Mouse (Mus musculus): ENCODE results near the gene Casz1. TPM values are rescaled to one million over a fixed set of nuclear protein-coding genes. Genes with fewer than 3 reads are reported as not detected.

Casz1 gene
- total and polyA plus RNA-seq, 3 experiments, result 0.02 to 0.27 TPM; not detected in 1

DNA sequence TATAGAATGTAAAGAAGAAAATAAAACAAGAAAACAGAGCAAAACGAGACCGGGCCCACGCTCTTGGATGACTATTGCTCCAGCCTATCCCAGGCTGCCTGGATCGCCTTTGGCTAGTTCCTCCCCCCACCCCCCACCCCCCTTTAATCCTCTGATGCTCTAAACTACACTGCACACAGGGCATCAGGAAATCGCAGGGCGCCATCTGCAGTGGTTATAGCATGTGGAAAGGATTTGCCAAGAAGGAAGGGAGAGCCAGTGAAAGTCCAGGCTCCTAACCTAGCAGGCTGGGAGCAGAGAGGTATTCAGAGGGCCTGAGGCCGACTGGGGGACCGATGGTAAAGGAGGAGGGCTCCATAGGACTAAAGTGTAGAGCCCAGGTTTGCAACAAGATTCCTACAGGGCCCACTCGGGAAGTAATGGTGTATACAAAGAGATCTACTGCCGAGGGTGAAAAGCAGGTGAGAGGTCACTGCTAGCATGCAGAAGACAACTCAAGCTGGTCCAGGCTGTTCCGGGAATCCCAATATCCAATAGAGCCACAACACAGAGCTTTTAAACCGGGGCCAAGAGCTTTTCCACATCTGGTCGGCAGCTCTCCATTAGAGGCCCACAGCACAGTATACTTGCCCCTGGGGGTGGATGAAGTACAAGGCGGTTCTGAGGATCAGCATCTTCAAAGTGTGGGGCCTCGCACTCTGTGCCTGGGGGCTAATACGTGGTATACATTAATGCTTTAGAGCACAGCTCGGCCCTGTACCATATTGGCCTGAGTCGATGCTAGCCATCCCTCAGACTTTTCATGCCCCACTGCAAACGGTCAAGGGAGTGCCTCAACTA is 180.7 kb downstream of the Casz1 start:
- DNase-seq (ENCODE audit: low spot score) (no peak), ATAC-seq (ENCODE audit: extremely low read depth, insufficient number of reproducible peaks, low FRiP score, poor library complexity, severe bottlenecking) (no peak)
- Histone ChIP-seq H3K27me3 (ENCODE audit: insufficient read depth, low read length) (no peaks in the 10 kb centered on the region), H3K36me3 (replicated peaks) (peaks cover 71% of the 10 kb centered on the region), H3K4me3 (ENCODE audit: low read depth, low read length) (no peak overlapping the region), H3K4me1 (ENCODE audit: insufficient read depth, low read depth, low read length) (no peaks in the 10 kb centered on the region), H3K9me3 (replicated peaks) (no peaks in the 10 kb centered on the region)
- TF ChIP-seq GATA2 (IDR thresholded peaks at IDR 0.05; ENCODE audit: borderline replicate concordance, low read depth, low read length), result no peak
- no peak for TF ChIP-seq TAL1 (conservative IDR thresholded peaks at IDR 0.05; ENCODE audit: low read depth, low read length)
- TF ChIP-seq POLR2AphosphoS5 (IDR thresholded peaks at IDR 0.05; ENCODE audit: insufficient replicate concordance, low read depth, low read length), result no peak

DNA sequence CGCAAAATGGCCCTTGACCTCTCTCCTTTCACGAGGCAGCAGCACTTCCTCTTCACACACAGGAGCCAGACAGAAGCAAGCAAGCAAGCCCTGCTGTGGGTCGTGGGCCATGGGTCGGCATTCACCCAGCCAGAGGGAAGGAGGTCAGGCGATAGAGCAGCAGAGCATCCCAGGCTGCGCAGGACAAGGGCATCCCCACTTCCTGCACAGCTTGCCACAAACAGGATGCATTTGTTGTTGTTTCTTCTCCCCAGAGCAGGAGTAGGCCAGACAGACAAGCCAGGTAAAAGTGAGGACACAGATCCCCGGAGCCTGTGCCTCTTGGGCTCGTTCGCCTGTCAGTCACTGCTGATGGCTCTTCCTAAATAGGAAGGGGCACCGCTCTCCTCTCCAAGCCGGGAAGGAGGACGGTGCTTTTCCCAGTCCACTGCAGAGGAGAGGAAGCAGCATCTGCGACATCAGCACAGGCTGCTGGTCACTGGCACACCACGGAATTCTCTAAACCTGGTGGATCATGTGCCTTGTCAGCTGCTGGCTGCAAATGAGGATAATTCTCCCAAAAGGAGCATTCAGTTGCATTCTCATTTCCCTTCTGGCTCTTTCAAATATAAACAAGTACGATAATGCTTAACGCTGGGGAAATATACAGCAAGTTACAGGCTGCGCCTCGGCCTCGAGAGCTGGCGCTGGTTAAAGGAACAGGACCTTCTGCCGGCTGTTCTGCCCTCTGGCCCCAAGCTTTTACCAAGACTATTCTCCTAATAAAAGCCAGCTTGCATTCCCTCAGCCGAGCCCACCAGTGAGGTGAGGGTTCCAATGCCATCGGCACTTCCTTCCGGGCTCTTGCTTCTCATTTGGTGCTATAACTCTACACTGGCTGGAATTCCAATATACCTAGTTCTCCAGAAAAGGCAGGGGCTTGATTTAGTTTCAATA is 181.6 kb downstream of the Casz1 start:
- Histone ChIP-seq H3K36me3 (replicated peaks) (peaks cover 70% of the 10 kb centered on the region), H3K27me3 (ENCODE audit: insufficient read depth, low read length) (no peaks in the 10 kb centered on the region), H3K4me1 (ENCODE audit: insufficient read depth, low read depth, low read length) (no peaks in the 10 kb centered on the region), H3K4me3 (ENCODE audit: low read depth, low read length) (no peak overlapping the region), H3K9me3 (replicated peaks) (no peaks in the 10 kb centered on the region)
- TF ChIP-seq GATA2 (IDR thresholded peaks at IDR 0.05; ENCODE audit: borderline replicate concordance, low read depth, low read length), result no peak
- TF ChIP-seq CTCF (IDR thresholded peaks at IDR 0.05; ENCODE audit: low read depth, low read length), result no peak
- TF ChIP-seq TAL1 (conservative IDR thresholded peaks at IDR 0.05; ENCODE audit: low read depth, low read length), result no peak
- no peak for TF ChIP-seq POLR2AphosphoS5 (IDR thresholded peaks at IDR 0.05; ENCODE audit: insufficient replicate concordance, low read depth, low read length)
- TF ChIP-seq GATA1 (IDR thresholded peaks at IDR 0.05; ENCODE audit: borderline replicate concordance, low read length), result no peak
- DNase-seq (ENCODE audit: low spot score) (no peak), ATAC-seq (ENCODE audit: extremely low read depth, insufficient number of reproducible peaks, low FRiP score, poor library complexity, severe bottlenecking) (no peak)

DNA sequence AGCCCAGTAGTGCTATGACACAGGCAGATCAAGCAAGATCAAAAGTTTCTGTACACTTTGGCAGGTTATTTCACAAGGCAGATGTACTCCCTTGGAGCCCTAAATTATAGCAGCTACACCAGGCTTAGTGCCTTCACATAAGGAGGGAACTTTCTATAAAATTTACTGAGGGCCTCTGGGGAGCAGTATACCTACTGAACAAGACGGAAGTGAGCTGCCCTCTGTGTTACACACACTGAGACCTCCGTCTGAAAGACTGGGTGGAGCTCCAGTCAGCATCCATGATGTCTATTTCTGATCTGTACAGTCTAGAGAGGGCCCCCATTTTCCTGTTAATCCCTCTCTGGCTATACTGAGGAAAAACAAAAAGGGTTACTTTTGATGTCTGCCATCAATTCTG is 185.8 kb downstream of the Casz1 start:
- ATAC-seq (ENCODE audit: extremely low read depth, insufficient number of reproducible peaks, low FRiP score, poor library complexity, severe bottlenecking), result no peak

DNA sequence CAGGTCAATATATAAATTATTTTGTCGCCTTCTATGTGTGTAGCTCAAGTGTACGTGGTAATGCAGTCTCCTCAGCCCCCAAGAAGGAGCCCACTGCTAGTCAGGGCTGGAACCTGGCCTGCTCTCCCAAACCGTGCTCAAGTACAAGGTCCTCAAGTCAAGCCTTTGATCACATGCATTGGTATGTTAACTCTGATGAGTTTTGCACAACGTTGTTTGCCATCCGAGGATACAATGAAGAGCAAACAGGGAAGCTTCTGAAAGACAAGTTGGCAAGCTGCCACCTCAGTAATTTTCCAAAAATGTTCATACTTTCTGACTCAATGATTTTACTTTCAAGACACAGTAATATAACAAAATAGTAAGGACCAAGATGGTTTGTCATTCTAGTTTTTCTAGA is 189.7 kb downstream of the Casz1 start:
- DNase-seq (ENCODE audit: low spot score), result no peak
- TF ChIP-seq CTCF (IDR thresholded peaks at IDR 0.05; ENCODE audit: low read depth, low read length) (no peak), GATA2 (IDR thresholded peaks at IDR 0.05; ENCODE audit: borderline replicate concordance, low read depth, low read length) (no peak), POLR2AphosphoS5 (IDR thresholded peaks at IDR 0.05; ENCODE audit: insufficient replicate concordance, low read depth, low read length) (no peak), GATA1 (IDR thresholded peaks at IDR 0.05; ENCODE audit: borderline replicate concordance, low read length) (no peak), TAL1 (conservative IDR thresholded peaks at IDR 0.05; ENCODE audit: low read depth, low read length) (no peak)
- peaks cover 53% of the 10 kb centered on the region for H3K36me3 ChIP-seq (replicated peaks)
- H3K27me3 ChIP-seq (ENCODE audit: insufficient read depth, low read length), result no peaks in the 10 kb centered on the region
- no peak overlapping the region for H3K4me3 ChIP-seq (ENCODE audit: low read depth, low read length)
- ATAC-seq (ENCODE audit: extremely low read depth, insufficient number of reproducible peaks, low FRiP score, poor library complexity, severe bottlenecking), result no peak
- 0 out of 2 replicates have a peak, but pooled peaks cover 5% of the 10 kb centered on the region for H3K4me1 ChIP-seq (ENCODE audit: insufficient read depth, low read depth, low read length)
- H3K9me3 ChIP-seq (replicated peaks), result no peaks in the 10 kb centered on the region

More for the DNA sequence above, 185.8 kb downstream of the Casz1 start:
- H3K27me3 ChIP-seq (ENCODE audit: insufficient read depth, low read length), result no peaks in the 10 kb centered on the region
- H3K36me3 ChIP-seq (replicated peaks), result peaks cover 53% of the 10 kb centered on the region
- H3K4me1 ChIP-seq (ENCODE audit: insufficient read depth, low read depth, low read length), result no peaks in the 10 kb centered on the region
- no peak for DNase-seq (ENCODE audit: low spot score)
- no peak overlapping the region for H3K4me3 ChIP-seq (ENCODE audit: low read depth, low read length)
- TF ChIP-seq CTCF (IDR thresholded peaks at IDR 0.05; ENCODE audit: low read depth, low read length), result no peak
- no peak for TF ChIP-seq GATA1 (IDR thresholded peaks at IDR 0.05; ENCODE audit: borderline replicate concordance, low read length)
- TF ChIP-seq TAL1 (conservative IDR thresholded peaks at IDR 0.05; ENCODE audit: low read depth, low read length), result no peak
- no peak for TF ChIP-seq GATA2 (IDR thresholded peaks at IDR 0.05; ENCODE audit: borderline replicate concordance, low read depth, low read length)
- TF ChIP-seq POLR2AphosphoS5 (IDR thresholded peaks at IDR 0.05; ENCODE audit: insufficient replicate concordance, low read depth, low read length), result no peak
- H3K9me3 ChIP-seq (replicated peaks), result no peaks in the 10 kb centered on the region

DNA sequence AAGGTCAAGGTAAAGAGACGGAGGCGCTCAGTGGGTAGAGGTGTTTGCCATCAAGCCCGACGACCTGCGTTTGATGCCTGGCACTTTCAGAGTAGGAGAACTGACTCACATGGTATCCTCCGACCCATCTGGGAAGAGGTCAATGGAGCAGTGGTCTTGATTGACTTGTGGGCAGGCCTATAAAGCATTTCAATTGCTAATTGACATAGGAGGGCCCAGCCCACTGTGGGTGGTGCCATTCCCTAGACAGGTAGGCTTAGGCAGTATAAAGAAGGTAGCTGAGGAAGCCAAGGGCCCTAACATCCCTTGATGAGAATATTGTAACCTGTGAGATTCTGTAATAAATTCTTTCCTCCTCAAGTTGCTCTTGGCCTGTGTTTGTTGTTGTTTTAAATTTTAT is 196.5 kb downstream of the Casz1 start:
- Histone ChIP-seq H3K4me1 (ENCODE audit: insufficient read depth, low read depth, low read length) (0 out of 2 replicates have a peak, but pooled peaks cover 5% of the 10 kb centered on the region), H3K36me3 (replicated peaks) (peaks cover 51% of the 10 kb centered on the region), H3K9me3 (replicated peaks) (no peaks in the 10 kb centered on the region), H3K27me3 (ENCODE audit: insufficient read depth, low read length) (no peaks in the 10 kb centered on the region), H3K4me3 (ENCODE audit: low read depth, low read length) (no peak overlapping the region)
- no peak for TF ChIP-seq GATA1 (IDR thresholded peaks at IDR 0.05; ENCODE audit: borderline replicate concordance, low read length)
- TF ChIP-seq POLR2AphosphoS5 (IDR thresholded peaks at IDR 0.05; ENCODE audit: insufficient replicate concordance, low read depth, low read length), result no peak
- TF ChIP-seq TAL1 (conservative IDR thresholded peaks at IDR 0.05; ENCODE audit: low read depth, low read length), result no peak
- TF ChIP-seq CTCF (IDR thresholded peaks at IDR 0.05; ENCODE audit: low read depth, low read length), result no peak
- no peak for TF ChIP-seq GATA2 (IDR thresholded peaks at IDR 0.05; ENCODE audit: borderline replicate concordance, low read depth, low read length)
- no peak for ATAC-seq (ENCODE audit: extremely low read depth, insufficient number of reproducible peaks, low FRiP score, poor library complexity, severe bottlenecking)
- no peak for DNase-seq (ENCODE audit: low spot score)

DNA sequence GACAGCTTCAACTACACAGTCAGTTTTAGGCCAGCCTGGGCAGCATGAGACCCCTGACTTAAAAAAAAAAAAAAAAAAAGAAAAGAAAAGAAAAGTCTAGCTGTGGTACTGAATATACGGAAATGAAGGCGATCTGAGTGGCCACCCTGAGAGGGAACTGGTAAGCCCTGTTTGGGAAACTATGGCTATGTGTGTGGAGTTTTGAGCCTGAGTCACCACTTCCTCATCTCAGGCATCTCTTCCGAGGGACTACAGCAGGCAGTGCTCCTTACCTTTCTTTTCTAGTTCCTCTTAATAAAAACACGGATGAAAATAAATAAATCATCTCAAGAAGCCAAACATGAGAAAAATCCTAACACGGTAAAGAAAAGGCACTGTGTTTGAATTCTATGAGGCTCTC is 197.3 kb downstream of the Casz1 start:
- Histone ChIP-seq H3K36me3 (replicated peaks) (peaks cover 53% of the 10 kb centered on the region), H3K4me1 (ENCODE audit: insufficient read depth, low read depth, low read length) (peaks cover 5% of the 10 kb centered on the region; the same call in 1 of the 2 replicates), H3K27me3 (ENCODE audit: insufficient read depth, low read length) (no peaks in the 10 kb centered on the region), H3K9me3 (replicated peaks) (peaks cover 5% of the 10 kb centered on the region), H3K4me3 (ENCODE audit: low read depth, low read length) (no peak overlapping the region)
- no peak for TF ChIP-seq GATA1 (IDR thresholded peaks at IDR 0.05; ENCODE audit: borderline replicate concordance, low read length)
- TF ChIP-seq CTCF (IDR thresholded peaks at IDR 0.05; ENCODE audit: low read depth, low read length), result no peak
- no peak for TF ChIP-seq GATA2 (IDR thresholded peaks at IDR 0.05; ENCODE audit: borderline replicate concordance, low read depth, low read length)
- TF ChIP-seq POLR2AphosphoS5 (IDR thresholded peaks at IDR 0.05; ENCODE audit: insufficient replicate concordance, low read depth, low read length), result no peak
- TF ChIP-seq TAL1 (conservative IDR thresholded peaks at IDR 0.05; ENCODE audit: low read depth, low read length), result no peak
- DNase-seq (ENCODE audit: low spot score), result no peak
- ATAC-seq (ENCODE audit: extremely low read depth, insufficient number of reproducible peaks, low FRiP score, poor library complexity, severe bottlenecking), result no peak
